Mouse (Mus musculus): ENCODE measurements at regions not wholly inside any gene's neighbourhood (a gene's known extent, or its start where the extent isn't known, plus 50 kb on each side); places are given as distances from the start of the nearest gene placed in this dataset.

DNA sequence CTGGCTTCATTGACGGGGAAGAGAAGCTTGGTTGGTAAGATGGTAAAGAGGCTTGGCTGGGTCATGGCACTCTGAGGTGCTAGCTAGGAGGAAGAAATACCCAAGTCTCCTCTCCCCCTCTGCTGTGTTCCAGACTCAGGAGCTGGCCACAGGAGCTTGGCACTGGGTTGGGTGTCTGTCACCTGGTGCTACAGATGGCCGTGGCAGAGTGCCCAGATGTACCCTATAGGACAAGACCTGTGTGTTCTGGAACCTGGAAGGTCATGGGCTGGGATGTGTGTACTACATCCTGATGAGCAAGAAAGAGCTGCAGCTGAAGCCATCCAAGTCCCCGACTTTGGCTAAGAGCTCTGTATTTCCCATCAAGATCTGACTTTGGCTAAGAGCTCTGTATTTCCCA is 72.4 kb downstream of the Nupl2 start:
- DNase-seq (ENCODE audit: low read depth, low spot score), result no peak

DNA sequence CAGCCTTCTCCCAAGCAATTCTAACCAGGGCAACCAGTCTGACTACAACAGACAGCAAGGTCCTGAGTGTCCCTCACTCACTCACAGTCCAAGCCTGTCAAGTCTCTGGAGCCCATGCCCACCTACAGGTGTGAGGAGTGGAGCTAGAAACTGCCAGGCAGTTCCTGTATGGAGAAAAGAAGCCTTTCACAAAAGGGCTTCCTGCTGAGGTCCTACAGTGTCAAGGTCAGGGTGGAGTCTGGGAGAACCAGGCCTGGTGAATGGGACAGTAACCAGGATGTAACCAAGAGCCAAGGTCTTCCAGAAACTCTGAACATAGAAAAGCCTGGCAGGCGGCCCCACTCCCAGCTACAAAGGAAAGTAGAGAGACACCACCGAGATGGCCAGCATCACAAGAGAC is 74.2 kb downstream of the Nupl2 start:
- no peak for DNase-seq (ENCODE audit: low read depth, low spot score)

DNA sequence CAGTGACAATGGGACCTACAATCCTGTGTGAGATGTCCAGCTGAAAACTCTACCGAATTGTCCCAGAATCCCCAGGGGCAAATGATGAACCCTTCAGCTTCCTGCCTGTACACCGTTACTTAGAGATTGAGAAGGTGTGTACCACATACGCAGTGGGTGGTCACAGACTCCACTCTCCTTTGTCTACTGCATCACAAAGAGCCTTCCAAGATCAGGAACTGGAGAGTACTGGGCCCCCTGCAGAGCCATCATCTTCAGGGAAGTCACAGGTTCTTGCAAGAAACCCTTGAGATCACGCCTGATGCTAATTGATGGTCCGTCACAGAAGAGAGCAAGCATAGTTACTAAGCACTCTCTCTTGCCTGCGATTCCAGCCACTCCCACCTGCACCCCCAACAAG is 79.4 kb downstream of the Nupl2 start:
- DNase-seq (ENCODE audit: low read depth, low spot score), result no peak

DNA sequence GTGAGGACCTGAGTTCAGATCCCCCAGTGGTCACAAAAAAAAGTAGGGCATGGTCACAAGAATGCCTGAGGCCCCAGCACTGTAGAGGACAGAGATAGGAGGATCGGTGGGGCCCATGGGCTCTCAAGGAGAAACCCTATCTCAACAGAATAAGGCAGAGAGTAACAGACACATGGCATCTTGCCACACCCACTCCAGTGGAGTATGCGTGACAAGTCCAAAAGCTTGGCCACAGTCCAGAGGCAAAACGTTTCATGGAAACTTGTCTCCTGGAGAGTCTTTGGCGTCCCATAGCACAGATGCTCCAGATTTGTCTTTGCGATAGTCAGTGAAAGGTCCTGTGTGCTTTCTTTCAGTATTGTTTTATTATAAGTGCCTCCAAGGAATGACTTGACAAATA is 90.7 kb downstream of the Nupl2 start:
- DNase-seq (ENCODE audit: low read depth, low spot score), result no peak

DNA sequence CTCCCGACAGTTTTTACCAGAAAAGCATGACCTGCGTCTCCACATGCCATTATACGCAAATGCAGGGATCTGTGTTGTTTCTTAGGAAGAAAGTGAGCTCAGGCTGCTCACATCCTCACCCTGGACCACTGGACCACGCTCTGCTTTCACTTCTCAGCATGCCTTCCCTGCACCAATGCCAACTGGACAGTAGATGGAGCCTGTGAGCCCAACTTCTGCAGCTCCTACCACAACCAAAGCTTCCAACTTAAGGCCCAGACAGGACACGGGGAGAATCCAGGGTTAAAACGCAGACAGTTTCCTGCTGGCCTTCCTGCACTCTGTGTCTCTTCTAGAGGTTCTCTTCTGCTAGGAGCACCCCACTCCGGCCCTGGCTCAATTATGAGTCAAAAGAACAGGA is 90.3 kb downstream of the Kcnh2 start:
- DNase-seq (ENCODE audit: low read depth, low spot score), result no peak

DNA sequence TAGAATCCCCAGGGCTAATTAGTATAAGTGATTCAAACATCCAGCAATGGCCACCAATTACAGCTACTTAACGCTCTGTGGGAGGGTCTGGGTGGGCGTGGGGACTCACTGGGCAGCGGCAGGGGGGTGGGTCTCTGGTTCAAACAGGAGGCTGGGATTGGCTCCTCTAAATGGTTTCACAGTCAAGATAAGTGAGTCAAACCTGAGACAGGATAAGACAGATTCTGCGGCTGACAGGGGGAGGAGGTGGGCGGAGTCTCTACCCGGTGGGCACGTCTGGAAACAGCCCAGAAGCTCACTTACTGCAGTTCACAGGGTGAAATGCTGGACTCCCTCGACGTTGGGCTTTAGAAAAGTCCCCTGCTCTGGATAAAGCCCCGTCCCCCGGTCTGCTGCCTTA is 89.3 kb downstream of the Kcnh2 start:
- DNase-seq (ENCODE audit: low read depth, low spot score), result no peak

DNA sequence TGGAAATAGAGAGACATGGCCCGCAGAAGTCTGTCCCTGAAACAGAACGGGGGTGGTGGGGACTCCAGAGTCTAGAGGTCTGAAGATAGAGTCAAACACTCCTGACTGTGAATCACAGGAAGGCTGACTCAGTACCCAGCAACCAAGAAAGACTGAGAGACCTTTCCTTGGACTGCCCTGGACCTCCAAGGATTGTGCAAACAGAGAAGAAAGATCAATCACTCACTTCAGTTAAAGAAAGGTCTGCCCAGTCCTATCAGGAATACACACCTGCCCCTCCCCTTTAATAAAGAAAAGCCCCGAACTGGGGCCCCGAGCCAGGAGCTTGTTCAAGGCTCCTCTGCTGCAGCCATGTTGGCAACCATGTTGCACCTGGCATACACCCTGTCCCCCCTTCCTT is 87.3 kb downstream of the Kcnh2 start:
- no peak for DNase-seq (ENCODE audit: low read depth, low spot score)

DNA sequence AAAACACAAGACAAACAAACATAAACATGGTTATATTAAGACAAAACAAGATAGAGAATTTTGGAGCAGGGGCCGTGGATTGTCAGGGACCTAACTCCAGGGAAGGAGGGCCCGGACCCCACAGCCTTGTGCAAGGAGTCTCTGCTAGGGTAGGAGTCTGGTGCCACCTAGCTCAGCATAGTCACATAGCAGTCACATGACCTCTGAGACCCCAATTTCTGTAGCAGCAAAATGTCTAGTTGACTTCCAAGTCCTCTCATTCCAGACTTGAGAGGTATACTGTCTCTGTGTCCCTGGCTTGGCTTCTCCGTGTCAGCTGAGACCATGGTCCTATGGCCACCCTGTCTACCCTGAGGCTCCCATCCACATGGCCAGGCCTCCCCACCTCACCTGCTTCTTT is 86.0 kb downstream of the Kcnh2 start:
- DNase-seq (ENCODE audit: low read depth, low spot score), result no peak

DNA sequence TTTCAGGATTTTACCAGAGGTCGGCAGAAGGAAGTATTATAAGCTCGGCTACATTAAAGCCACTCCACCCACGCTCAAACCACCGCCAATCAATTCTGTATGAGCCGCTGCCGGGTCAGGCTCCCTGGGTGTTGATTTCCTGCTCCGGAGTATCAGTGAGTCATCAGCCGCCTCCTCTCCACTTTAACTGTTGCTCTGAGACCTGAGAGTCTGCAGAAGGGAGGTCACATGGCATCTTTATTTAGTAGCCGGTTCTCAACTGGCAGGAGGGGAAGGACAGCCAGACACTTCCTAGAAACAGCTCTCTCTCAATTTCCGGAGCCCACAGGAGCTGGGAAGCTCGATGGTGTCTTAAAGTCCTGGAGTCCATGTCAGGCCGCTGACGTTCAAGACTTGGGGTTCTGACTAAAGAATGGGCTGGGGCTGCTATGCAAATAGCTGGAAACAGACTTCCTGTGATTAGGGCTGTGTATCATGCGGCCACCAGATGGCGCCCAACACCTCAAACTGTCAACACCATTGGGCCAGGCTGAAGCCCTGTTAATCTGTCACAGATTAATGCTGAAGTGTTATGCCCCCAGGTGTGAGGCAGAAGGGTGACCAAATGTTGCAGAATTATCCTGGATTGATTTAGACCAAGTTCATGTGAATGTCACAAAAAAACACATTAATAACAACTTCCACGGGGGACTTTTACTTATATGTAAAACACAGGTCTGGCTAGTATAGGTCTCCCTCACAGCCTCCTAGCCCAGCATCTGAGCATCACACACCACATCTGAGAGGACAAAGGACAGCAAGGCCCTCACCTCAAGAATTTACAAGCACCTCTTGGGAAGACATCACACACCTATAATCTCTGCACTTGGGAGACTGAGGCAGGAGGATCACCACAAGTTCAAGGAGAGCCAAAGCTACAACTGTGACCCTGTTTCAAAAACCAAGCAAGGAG is 84.8 kb downstream of the Kcnh2 start:
- DNase-seq (ENCODE audit: low read depth, low spot score), result peak; percentile 56

Measured in c-Kit-negative CD71-positive TER-119-positive erythroid progenitor cells, embryonic 14.5 days (primary cell).